Mouse (Mus musculus) liver, embryonic 14 days (tissue): ENCODE results near the gene Trmt112. TPM values are rescaled to one million over a fixed set of nuclear protein-coding genes. Genes with fewer than 3 reads are reported as not detected.

Experiments used
- polyA plus RNA-seq: library from polyadenylated mRNA; depleted of rRNA; stranded (reverse); fragments of >200 nt; gene quantifications from 2 replicates; pipeline ENCODE4 v1.2.3, GENCODE M21; 2012; rRNA removed

Trmt112 gene
- 65.8 and 73.0 TPM in 2 replicates for polyA plus RNA-seq

GRCm38 (mm10) chr19:6909507-6910289 lies at the start of gene Trmt112, which contains the start of gene Prdx5:
Trmt112 (plus strand) TSS chr19:6909698.
Prdx5 (minus strand) TSS chr19:6910106.

GRCm38 (mm10) chr19:6921647-6922567 lies 12.4 kb downstream of the Trmt112 start, which contains the start of gene Esrra:
Esrra (minus strand) TSS chr19:6921813.

GRCm38 (mm10) chr19:6925307-6925573 lies 15.7 kb downstream of the Trmt112 start, which contains the start of gene Catsperz:
Catsperz (minus strand) TSS chr19:6925380.

GRCm38 (mm10) chr19:6934195-6934977 lies 24.9 kb downstream of the Trmt112 start, which contains the start of gene Kcnk4:
Kcnk4 (minus strand) TSS chr19:6934515.

GRCm38 (mm10) chr19:6941372-6942248 lies 32.1 kb downstream of the Trmt112 start, which contains the start of gene Bad:
Bad (plus strand) TSS chr19:6941861.

GRCm38 (mm10) chr19:6942249-6942691 lies 32.8 kb downstream of the Trmt112 start, which contains the start of gene Gpr137:
Gpr137 (minus strand) TSS chr19:6942480.

Other genes with a start within 250 kb of the Trmt112 start
- gene Rps6ka4, start 69.1 kb upstream of the Trmt112 start, polyA plus RNA-seq, result 3.1 and 3.2 TPM in 2 replicates
- 1.9 and 3.2 TPM in 2 replicates for gene Ccdc88b, start 51.5 kb upstream of the Trmt112 start, polyA plus RNA-seq
- 60.2 and 66.5 TPM in 2 replicates for gene Prdx5, start 408 bp downstream of the Trmt112 start, polyA plus RNA-seq
- gene Esrra, start 12.1 kb downstream of the Trmt112 start, polyA plus RNA-seq, result 5.8 and 6.3 TPM in 2 replicates
- 0.17 and 0.29 TPM in 2 replicates for gene Catsperz, start 15.7 kb downstream of the Trmt112 start, polyA plus RNA-seq
- 0.02 TPM in 1 of 2 replicates, not detected in the other for gene Kcnk4, start 24.8 kb downstream of the Trmt112 start, polyA plus RNA-seq
- gene Bad, start 32.2 kb downstream of the Trmt112 start, polyA plus RNA-seq, result 22.4 and 24.1 TPM in 2 replicates
- 5.3 and 5.7 TPM in 2 replicates for gene Gpr137, start 32.8 kb downstream of the Trmt112 start, polyA plus RNA-seq
- 68.9 and 77.1 TPM in 2 replicates for gene Ppp1r14b, start 65.3 kb downstream of the Trmt112 start, polyA plus RNA-seq
- 7.1 and 7.7 TPM in 2 replicates for gene Plcb3, start 66.8 kb downstream of the Trmt112 start, polyA plus RNA-seq
- 52.6 and 54.0 TPM in 2 replicates for gene Fkbp2, start 70.8 kb downstream of the Trmt112 start, polyA plus RNA-seq
- 5.9 and 8.0 TPM in 2 replicates for gene Vegfb, start 78.0 kb downstream of the Trmt112 start, polyA plus RNA-seq
- 7.8 and 8.6 TPM in 2 replicates for gene Dnajc4, start 82.9 kb downstream of the Trmt112 start, polyA plus RNA-seq
- 5.8 and 6.5 TPM in 2 replicates for gene Nudt22, start 86.4 kb downstream of the Trmt112 start, polyA plus RNA-seq
- 1.7 and 1.9 TPM in 2 replicates for gene Trpt1, start 86.4 kb downstream of the Trmt112 start, polyA plus RNA-seq
- gene Fermt3, start 109.8 kb downstream of the Trmt112 start, polyA plus RNA-seq, result 51.7 and 61.6 TPM in 2 replicates
- 90.9 and 96.6 TPM in 2 replicates for gene Stip1, start 130.3 kb downstream of the Trmt112 start, polyA plus RNA-seq
- 3.9 and 4.1 TPM in 2 replicates for gene Macrod1, start 147.1 kb downstream of the Trmt112 start, polyA plus RNA-seq
- gene Flrt1, start 196.0 kb downstream of the Trmt112 start, polyA plus RNA-seq, result 0.01 and 0.03 TPM in 2 replicates